Mouse (Mus musculus) thymus, postnatal 25 days (tissue): ENCODE data around the gene Tbc1d30.
A peak's percentile ranks its signal among the peaks of the same experiment; 100 is the strongest.

Experiments used
- DNase-seq: peaks from one replicate; pipeline ENCODE4 v3.0.0; 2022

Tbc1d30 gene

DNA sequence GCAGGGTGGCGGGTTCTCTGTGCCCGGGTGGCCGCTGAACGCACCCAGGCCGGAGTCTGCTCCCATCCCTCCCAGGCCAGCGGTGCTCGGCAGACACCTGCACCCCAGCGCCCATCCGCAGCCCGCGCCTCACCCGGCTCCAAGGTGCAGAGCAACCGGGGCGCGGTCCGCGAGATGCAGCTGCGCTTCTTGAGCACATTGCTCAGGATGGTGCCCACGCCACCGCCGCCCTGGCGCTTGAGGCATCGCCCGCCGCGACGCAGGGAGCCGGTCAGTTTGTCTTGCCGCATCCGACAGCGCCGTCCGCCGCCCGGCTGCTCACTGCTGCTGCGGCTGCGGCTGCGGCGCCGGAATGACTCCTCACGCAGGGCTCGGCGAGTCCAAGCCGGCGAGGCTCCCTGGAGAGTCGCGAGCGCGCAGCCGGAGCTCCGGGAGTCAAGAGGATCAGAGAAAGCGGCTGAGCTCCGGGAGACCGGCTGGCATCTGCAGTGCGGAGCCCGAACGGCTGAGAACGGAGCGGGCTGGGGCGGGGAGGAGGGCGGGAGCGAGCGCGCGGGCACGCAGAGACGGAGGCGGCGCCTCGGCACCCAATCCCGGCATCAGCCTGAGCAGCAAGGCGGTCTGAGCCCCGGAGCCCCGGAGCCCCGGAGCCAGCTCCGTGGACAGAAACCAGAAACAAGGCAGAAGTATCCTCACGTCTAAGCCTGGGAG, 40.4 kb downstream of the Tbc1d30 start:
- DNase-seq = peak; percentile 50

DNA sequence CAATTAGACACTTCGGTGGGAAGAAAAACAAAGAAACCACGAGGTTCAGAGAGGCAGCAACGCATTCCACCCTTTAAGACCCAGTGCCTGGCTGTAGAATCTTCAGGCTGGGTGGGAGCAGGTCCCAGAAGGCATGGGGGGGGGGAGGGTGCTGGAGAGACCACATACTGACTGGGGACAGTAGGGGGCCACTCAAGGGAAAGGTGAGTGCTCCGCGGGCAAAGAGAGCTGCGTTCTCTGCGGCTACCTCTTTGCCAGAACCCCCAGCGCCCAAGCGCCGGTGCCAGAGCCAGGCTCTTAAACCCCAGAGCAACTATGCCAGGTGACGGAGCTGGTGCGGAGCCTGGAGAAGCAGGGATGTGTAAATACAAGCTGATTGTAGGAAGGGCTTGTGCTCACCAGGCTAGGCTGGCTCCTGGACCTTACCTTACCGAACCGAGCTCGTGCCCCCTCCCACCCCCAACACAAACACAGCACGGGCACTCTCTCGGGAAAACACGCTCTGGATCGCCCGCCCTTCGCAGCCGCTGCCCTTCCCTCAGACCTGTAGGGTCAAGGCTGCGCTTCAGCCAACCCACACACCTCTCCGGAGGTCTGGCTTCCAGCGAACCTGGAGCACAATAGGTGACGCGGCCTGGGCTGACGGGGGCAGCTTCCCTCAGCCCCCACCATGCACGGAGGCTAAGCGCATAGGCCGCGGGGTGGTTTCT, 41.1 kb downstream of the Tbc1d30 start:
- no peak for DNase-seq

- no peak for DNase-seq
These were observed 41.9 kb downstream of the Tbc1d30 start for GRCm38 (mm10) chr10:121309123-121309655.

DNA sequence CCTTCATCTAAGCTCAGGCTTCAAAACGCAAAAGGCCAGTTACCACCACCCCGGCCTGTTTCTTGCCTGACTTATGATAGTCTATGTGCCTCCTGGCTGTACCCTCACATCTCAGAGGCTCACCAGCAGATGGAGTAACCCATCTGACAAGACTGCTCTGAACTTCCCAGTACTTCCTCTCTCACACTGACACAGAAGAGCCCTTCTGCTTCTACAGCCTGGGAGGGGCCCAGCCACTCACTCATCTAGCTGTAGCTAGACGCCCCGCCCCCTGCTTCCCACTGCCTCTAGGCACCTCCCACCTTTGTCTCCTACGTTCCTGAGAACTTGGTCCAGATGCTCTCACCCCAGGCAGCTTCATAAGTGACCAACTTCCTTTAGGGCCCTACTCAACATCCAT, 45.6 kb downstream of the Tbc1d30 start:
- peak; percentile 32 for DNase-seq

- no peak for DNase-seq
These were observed 47.5 kb downstream of the Tbc1d30 start for GRCm38 (mm10) chr10:121303559-121303958.

DNA sequence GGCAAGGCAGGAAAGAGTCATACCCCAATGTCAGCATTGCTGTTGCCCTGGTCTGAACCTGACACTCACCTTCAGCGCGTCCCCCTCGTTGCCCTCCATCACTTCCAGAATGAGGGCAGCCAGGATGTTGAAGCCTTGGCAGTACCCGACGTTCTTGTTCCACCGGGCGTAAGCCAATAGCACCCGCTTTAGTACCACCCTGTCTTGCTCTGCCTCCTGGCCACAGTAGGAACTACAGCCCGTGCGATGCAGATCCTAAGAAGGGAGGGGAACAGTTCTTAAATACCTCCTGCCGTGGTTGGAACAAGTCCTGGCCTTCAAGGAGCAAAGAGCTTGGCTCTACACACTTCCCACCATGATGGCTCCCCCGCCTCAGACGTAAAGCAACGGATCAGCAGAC, 49.2 kb downstream of the Tbc1d30 start:
- DNase-seq = no peak

DNA sequence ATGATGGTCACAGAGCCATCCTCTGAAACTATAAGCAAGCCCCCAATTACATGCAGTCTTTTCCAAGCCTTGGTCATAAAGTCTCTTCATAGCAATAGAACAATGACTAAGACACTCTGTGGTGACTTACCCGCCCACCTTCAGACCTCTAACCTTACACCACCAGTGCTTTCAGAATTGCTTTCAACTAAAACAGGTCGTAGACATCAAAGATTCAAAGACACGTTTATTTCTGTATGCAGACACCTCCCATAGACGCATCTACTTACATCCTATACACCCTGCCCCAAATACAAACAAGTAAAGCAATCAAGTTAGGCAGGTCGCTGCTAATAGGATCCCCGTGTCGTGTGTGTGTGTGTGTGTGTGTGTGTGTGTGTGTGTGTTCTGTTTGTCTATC, 50.4 kb downstream of the Tbc1d30 start:
- no peak for DNase-seq

DNA sequence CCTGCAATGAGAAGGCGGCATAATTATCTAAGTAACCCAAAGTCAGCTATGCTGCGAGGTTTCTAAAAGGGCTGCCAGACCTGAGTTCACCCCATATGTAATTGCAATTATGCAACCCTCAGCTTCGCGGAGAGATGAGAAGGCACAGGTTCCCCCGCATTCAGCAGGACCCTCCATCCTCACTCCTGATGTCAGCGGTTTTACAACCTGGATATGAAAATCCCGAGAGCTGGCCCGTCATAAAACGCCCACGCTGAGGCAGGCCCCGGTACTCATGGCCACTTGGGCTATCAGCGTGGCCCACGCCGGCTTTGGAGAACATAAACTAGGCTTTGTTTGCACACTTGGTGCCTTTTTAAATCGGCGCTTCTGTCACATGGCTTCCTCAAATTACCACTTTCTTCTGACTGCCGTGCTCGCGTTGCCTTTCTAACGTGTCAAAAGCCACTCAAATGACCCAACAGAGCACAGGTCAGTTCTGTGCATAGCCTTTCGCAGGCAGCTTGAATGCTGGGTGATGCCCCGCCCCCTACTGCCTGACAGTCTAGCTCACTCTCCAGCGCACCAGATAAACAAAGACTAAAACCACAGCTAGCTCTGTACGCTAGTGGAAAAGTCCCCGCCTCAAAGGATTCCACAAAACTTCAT, 53.9 kb downstream of the Tbc1d30 start:
- peak; percentile 40 for DNase-seq

GRCm38 (mm10) chr10:121294471-121294870, 56.6 kb downstream of the Tbc1d30 start:
- DNase-seq = no peak

DNA sequence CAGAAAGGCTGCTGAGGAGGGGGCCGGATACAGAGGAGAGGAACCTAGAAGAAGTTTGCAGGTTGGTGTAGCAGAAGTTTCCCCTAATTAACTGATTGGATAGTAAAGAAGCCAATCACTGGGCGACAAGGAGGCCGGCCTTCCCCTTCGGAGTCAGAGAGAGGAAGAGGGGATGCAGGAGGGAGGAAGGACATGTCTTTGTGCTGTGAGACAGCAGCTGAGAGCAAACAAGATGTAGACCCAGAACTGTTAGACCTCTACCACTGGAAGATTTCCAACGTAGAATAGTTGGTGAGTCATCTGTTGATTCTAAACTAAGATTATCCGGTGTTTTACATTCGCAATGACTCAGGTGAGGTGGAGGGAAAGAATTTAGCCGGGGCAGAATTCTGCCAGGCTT, 57.2 kb downstream of the Tbc1d30 start:
- no peak for DNase-seq

- no peak for DNase-seq
These were observed 59.7 kb downstream of the Tbc1d30 start for GRCm38 (mm10) chr10:121291272-121291917.

DNA sequence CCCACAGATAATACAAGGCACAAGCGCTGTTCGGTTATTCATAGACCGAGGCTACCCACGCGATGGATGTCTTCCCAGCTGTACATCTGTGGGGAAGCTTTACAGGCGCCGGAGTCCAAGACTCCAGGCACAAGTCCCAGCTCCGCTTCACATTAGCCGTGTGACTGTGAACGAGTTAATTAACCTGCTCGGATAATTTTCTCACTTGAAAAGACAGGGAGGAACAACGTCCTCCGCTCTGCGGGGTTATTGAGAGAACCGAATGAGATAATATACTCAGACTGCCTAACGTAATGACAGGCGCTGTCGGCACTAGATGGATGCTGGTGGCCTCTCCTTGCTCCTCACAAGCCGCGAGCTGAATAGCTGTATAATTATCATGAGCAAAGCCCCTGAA, 60.4 kb downstream of the Tbc1d30 start:
- no peak for DNase-seq

DNA sequence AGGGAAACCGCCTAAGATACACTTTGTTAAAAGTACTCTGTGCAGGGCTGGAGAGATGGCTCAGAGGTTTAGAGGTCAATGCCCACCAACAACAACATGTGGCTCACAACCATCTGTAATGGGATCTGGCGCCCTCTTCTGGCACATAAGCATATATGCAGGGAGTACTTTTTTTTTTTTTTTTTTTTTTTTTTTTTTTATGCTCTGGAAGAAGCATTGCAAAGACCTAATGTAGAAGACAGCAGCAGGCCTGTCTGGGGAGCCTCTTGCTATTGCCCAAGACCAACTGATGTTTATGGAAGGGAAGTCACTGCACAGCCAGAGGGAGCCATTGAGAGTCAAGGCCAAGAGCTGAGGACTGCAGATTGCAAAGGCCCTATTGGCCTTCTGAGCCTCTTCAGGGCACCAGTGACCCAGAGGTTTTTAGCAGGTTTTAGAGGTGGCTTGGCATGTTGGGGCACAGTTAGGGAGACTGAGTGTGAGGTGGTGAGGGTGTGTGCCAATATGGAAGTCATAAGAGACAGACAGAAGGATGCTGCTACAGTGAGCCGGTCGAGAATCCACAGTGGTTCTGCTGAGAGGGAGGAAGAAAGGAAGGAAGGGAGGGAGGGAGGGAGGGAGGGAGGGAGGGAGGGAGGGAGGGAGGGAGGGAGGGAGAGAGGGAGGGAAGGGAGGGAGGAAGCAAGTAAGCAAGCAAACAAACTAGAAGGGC, 61.0 kb downstream of the Tbc1d30 start:
- DNase-seq = no peak

DNA sequence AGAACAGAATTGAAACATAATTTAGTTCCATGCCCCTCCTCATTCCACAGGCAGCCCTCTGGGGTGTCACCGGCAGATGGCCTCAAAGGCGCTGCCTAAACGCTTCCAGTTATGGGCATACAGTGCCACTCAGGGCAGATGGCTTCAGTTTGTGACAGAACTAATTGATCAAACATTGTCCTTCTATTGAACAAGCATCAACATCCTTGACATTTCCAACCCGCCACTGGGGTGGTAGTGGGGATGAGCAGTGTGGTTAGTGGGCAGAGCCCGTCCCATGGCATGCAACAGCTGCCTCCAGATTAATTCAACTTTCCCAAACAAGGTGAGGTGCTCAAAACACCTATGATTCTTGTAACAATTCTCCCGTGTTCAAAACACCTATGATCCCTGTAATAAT, 68.2 kb downstream of the Tbc1d30 start:
- DNase-seq = no peak

DNA sequence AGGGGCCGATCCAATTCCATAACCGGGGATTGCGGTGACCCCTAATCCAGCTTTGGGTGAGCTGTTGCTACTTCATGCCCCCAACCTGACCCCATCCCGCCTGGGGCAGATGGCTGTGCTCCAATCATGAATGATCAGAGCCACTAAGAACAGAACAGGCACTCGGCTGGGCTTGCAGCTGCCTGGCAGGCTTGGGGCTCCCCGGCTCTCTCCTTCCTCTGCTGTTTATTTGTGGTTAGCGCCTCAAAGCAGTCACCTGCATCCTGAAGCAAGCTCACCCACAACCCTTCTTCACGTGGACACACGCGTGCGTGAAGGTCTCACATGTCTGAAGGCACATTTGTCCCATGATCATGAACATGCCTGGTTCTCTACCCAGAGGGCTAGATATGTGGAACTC, 68.6 kb downstream of the Tbc1d30 start:
- DNase-seq = peak; percentile 48

DNA sequence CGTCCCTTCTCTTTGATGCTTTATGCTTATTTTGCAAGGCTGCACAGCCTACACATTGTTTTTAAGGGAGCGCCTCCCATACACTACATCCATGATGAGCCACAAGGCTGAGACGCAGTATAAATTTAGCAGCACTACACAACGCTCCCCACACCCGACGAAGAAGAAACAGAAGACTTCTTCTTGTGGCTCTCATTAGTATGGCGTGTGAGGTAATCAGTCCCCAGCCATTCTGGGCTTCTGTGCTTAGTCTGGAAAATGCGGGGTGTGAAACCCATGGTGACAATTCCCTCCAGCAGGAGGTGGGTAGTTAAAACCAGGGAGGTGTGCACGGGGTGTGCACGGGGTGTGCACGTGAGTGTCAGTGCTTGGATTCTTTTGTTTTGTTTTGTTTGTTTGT, 70.1 kb downstream of the Tbc1d30 start:
- no peak for DNase-seq

- no peak for DNase-seq
These were observed 74.0 kb downstream of the Tbc1d30 start for GRCm38 (mm10) chr10:121277022-121277471.

- no peak for DNase-seq
These were observed 76.1 kb downstream of the Tbc1d30 start for GRCm38 (mm10) chr10:121274964-121275363.

DNA sequence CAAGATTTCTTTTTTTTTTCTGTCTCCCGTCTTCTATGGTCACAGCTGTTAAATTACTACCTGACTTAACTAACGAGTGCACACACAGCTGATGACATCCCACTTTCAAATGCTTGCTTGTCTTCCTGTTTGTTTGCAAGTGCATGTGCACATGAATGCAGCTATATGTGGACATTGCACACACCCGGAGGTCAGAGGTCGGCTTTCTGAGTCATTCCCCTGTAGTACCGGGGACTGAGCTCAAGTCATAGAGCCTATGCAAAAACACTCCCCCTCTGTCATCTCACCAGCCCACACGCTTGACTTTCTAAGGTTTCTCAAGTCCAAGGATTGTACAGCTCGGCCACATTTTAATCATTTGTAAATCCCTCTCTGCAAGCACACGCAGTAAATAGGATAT, 80.1 kb downstream of the Tbc1d30 start:
- DNase-seq = no peak

GRCm38 (mm10) chr10:121268771-121269170, 82.3 kb downstream of the Tbc1d30 start:
- no peak for DNase-seq

DNA sequence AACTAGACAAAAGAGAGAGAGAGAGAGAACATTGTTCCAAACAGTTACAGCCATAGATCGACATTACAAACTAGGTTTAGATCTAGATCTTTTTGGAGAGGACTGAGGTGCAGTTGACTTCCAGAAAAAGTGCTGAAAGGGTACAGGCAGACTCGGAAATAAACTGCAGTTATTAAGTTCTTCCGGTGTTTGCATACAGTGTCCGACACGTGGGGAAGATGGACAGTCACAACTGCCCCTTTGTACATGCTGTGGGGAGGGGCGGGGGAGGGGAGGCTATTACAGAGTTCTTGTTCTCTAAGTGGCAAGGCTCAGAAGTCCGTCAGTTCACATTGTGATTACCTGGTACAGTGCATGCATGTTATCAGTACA, 86.9 kb downstream of the Tbc1d30 start:
- no peak for DNase-seq

DNA sequence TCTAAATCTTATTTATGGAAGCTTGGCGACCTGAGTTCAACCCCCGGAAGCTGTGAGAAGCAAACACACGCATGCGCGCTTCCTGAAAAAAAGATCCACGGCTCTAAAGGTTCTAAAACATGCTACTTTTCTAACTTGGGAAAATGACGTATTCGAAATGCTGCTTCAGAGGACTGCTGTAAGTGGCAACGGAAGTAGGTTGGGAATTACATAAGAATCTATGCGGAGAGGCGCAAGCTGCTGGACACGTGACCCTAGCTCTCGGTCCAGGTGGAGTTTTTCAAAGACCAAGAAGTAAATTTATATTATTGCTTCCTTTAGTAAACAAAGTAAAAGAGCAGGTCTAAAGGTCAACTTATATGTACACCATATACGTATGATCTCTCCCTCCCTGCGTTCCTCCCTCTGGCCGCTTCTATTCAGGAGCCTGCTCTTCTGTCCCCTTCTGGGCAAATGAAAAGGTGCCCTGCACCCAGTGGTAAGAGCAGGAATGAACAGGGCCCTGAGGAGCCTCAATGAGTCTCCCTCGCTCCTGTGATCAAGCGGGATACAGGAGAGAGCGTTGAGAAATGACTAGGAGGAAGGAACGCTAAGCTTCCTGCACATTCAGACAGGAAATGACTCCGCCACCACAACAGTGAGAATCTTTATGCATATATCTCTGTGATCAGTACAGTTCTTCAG, 87.4 kb downstream of the Tbc1d30 start:
- peak; percentile 37 for DNase-seq
